Mouse (Mus musculus) ovary, postnatal 36 days (tissue): ENCODE measurements around the gene Insr.
"Not testable (repeated sequence)": the region's sequence is repeated elsewhere in the genome, so short reads cannot be mapped to it uniquely, and the experiment has no call there.

Experiments
- DNase-seq: peaks from one replicate; pipeline ENCODE4 v3.0.0; 2022; ENCODE audit warnings: low spot score, mixed read lengths

Gene Insr

GRCm38 (mm10) chr8:3191006-3191405 lies 88.4 kb downstream of the Insr start:
- no peak for DNase-seq

GRCm38 (mm10) chr8:3187456-3187855 lies 92.0 kb downstream of the Insr start:
- no peak for DNase-seq

GRCm38 (mm10) chr8:3179930-3180329 lies 99.5 kb downstream of the Insr start:
- DNase-seq, result no peak

GRCm38 (mm10) chr8:3177440-3177839 lies 102.0 kb downstream of the Insr start:
- DNase-seq, result no peak

GRCm38 (mm10) chr8:3172246-3172645 lies 107.2 kb downstream of the Insr start:
- no peak for DNase-seq

- no peak for DNase-seq
These were observed 132.9 kb downstream of the Insr start for GRCm38 (mm10) chr8:3146506-3146905.

GRCm38 (mm10) chr8:3100416-3100815 lies 179.0 kb downstream of the Insr start:
- not testable (repeated sequence) for DNase-seq
